Mouse (Mus musculus): ENCODE data around the gene Mien1.

DNA sequence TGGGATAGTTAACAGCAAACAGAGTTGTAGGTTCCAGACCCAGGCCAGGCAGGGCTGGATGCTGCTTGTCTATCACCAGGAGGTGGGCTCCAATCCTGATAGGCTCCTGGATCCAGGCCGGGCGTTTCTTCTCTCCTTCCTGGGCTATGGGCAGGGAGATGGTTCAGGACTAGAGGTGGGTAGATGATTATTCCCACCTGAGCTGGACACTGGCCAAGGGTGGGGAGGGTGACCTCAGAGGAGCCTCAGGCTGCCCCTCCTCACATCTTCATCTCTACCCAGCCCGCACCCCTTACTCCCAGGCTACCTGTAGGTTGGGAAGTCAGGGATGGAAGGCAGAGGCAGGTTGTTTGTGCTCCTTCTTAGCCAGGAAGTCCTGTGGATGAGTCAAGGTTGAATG lies 10.6 kb upstream of the Mien1 start:
- TF ChIP-seq CTCF (IDR thresholded peaks at IDR 0.05; ENCODE audit: control insufficient read depth, insufficient read depth, low read length) (no peak), POLR2A (IDR thresholded peaks at IDR 0.05; ENCODE audit: borderline replicate concordance, control insufficient read depth, low read depth, low read length) (no peak)

All from bone marrow, adult 2 months (tissue).